Mouse (Mus musculus) MEL (cell line): ENCODE results near the gene Klhl22. TPM values are rescaled to one million over a fixed set of nuclear protein-coding genes. Genes with fewer than 3 reads are reported as not detected.

ENCODE experiments used
- DNase-seq: peaks from one replicate; pipeline ENCODE4 v3.0.0; 2011; ENCODE audit warnings: low read depth, low spot score
- H3K27ac ChIP-seq: 2 replicates; pipeline ENCODE4 v1.5.1; 2012; ENCODE audit warnings: low read depth, mild to moderate bottlenecking, control low read depth, low read length, moderate library complexity; ENCODE audit not compliant: control insufficient read depth
- H3K27me3 ChIP-seq, 2 experiments: fragments of 150-350 bp in 1 of 2; sonication (generic) in 1 of 2; 2 replicates each; pipeline ENCODE4 v1.6.1; 2012; ENCODE audit warnings: low read length in 2 of 2, mild to moderate bottlenecking in 2 of 2, improper control_type of control experiment in 1 of 2, moderate library complexity in 1 of 2; ENCODE audit not compliant: insufficient read depth in 2 of 2, control insufficient read depth in 1 of 2
- H3K36me3 ChIP-seq, 2 experiments: 2 replicates each; pipeline ENCODE4 v1.6.1; 2012 to 2014; ENCODE audit warnings: low read length in 2 of 2, improper control_type of control experiment in 1 of 2, inconsistent platforms in 1 of 2, mild to moderate bottlenecking in 1 of 2; ENCODE audit not compliant: insufficient read depth in 2 of 2, control insufficient read depth in 1 of 2
- H3K4me1 ChIP-seq, 2 experiments: fragments of 150-350 bp in 1 of 2; sonication (generic) in 1 of 2; 2 replicates each; pipeline ENCODE4 v1.6.1; 2012; ENCODE audit warnings: low read length in 2 of 2, improper control_type of control experiment in 1 of 2, mild to moderate bottlenecking in 1 of 2; ENCODE audit not compliant: insufficient read depth in 2 of 2, control insufficient read depth in 1 of 2
- H3K4me3 ChIP-seq, 2 experiments: fragments of 150-350 bp in 1 of 2; sonication (generic) in 1 of 2; 2 replicates each; pipeline ENCODE4 v1.5.1; 2012; ENCODE audit warnings: low read depth in 2 of 2, low read length in 2 of 2, mild to moderate bottlenecking in 2 of 2, moderate library complexity in 2 of 2, control low read depth in 1 of 2, improper control_type of control experiment in 1 of 2; ENCODE audit not compliant: control insufficient read depth in 1 of 2, insufficient read depth in 1 of 2
- H3K79me2 ChIP-seq: 2 replicates; pipeline ENCODE4 v1.6.1; 2012; ENCODE audit warnings: mild to moderate bottlenecking, low read length, moderate library complexity; ENCODE audit not compliant: control insufficient read depth, poor library complexity, insufficient read depth
- H3K9ac ChIP-seq: 2 replicates; pipeline ENCODE4 v1.6.1; 2012; ENCODE audit warnings: low read depth, mild to moderate bottlenecking, control low read depth, low read length, moderate library complexity; ENCODE audit not compliant: control insufficient read depth, poor library complexity, severe bottlenecking
- H3K9me3 ChIP-seq: fragments of 150-350 bp; sonication (generic); replicated peaks from 2 replicates; pipeline ENCODE4 v1.6.1; 2012; ENCODE audit warnings: mild to moderate bottlenecking, low read length, improper control_type of control experiment, moderate library complexity; ENCODE audit not compliant: insufficient read depth
- BHLHE40 ChIP-seq: IDR thresholded peaks from 2 replicates; pipeline ENCODE4 v1.6.1; 2012; ENCODE audit warnings: low read depth, mild to moderate bottlenecking, inconsistent platforms, low read length, improper control_type of control experiment, borderline replicate concordance
- ELF1 ChIP-seq: IDR thresholded peaks from 2 replicates; pipeline ENCODE4 v1.6.1; 2014; ENCODE audit warnings: low read depth, mild to moderate bottlenecking, inconsistent platforms, low read length, improper control_type of control experiment, moderate library complexity
- EP300 ChIP-seq, 2 experiments: IDR thresholded peaks; 2 replicates each; pipeline ENCODE4 v1.6.1; 2011; ENCODE audit warnings: improper control_type of control experiment in 2 of 2, low read length in 2 of 2, low read depth in 1 of 2, mild to moderate bottlenecking in 1 of 2
- ETS1 ChIP-seq: IDR thresholded peaks from 2 replicates; pipeline ENCODE4 v1.6.1; 2012; ENCODE audit warnings: low read depth, mild to moderate bottlenecking, inconsistent platforms, low read length, improper control_type of control experiment, moderate library complexity
- GATA1 ChIP-seq: IDR thresholded peaks from 2 replicates; pipeline ENCODE4 v1.6.1; 2011; ENCODE audit warnings: low read depth, low read length, improper control_type of control experiment
- HCFC1 ChIP-seq: IDR thresholded peaks from 2 replicates; pipeline ENCODE4 v1.6.1; 2012; ENCODE audit warnings: low read depth, mild to moderate bottlenecking, inconsistent platforms, low read length, improper control_type of control experiment, moderate library complexity
- KAT2A ChIP-seq: conservative IDR thresholded peaks from 2 replicates; pipeline ENCODE4 v1.6.1; 2012; ENCODE audit warnings: low read depth, low read length, improper control_type of control experiment, inconsistent platforms
- MAFK ChIP-seq: IDR thresholded peaks from 2 replicates; pipeline ENCODE4 v1.6.1; 2011; ENCODE audit warnings: low read depth, mild to moderate bottlenecking, low read length, improper control_type of control experiment, borderline replicate concordance
- MAZ ChIP-seq: IDR thresholded peaks from 2 replicates; pipeline ENCODE4 v1.6.1; 2012; ENCODE audit warnings: low read depth, mild to moderate bottlenecking, inconsistent platforms, low read length, improper control_type of control experiment
- MEF2A ChIP-seq: IDR thresholded peaks from 2 replicates; pipeline ENCODE4 v1.6.1; 2014; ENCODE audit warnings: low read depth, mild to moderate bottlenecking, inconsistent platforms, low read length, improper control_type of control experiment; ENCODE audit not compliant: poor library complexity, insufficient replicate concordance, severe bottlenecking; ENCODE audit errors: extremely low read depth
- MXI1 ChIP-seq: IDR thresholded peaks from 2 replicates; pipeline ENCODE4 v1.6.1; 2011; ENCODE audit warnings: mild to moderate bottlenecking, low read depth, low read length, improper control_type of control experiment
- MYC ChIP-seq: IDR thresholded peaks from 2 replicates; pipeline ENCODE4 v1.6.1; 2011; ENCODE audit warnings: low read depth, mild to moderate bottlenecking, low read length, improper control_type of control experiment, moderate library complexity
- NELFE ChIP-seq: IDR thresholded peaks from 2 replicates; pipeline ENCODE4 v1.6.1; 2011; ENCODE audit warnings: low read depth, low read length, improper control_type of control experiment
- POLR2AphosphoS5 ChIP-seq: IDR thresholded peaks from 2 replicates; pipeline ENCODE4 v1.6.1; 2012; ENCODE audit warnings: low read depth, borderline replicate concordance, mild to moderate bottlenecking, inconsistent platforms, low read length, moderate library complexity, mixed read lengths
- RAD21 ChIP-seq: IDR thresholded peaks from 2 replicates; pipeline ENCODE4 v1.6.1; 2011; ENCODE audit warnings: mild to moderate bottlenecking, low read depth, low read length, improper control_type of control experiment
- RCOR1 ChIP-seq: IDR thresholded peaks from 2 replicates; pipeline ENCODE4 v1.6.1; 2012; ENCODE audit warnings: low read depth, mild to moderate bottlenecking, inconsistent platforms, low read length, improper control_type of control experiment
- SMC3 ChIP-seq: IDR thresholded peaks from 2 replicates; pipeline ENCODE4 v1.6.1; 2011; ENCODE audit warnings: low read depth, low read length, improper control_type of control experiment
- TAL1 ChIP-seq: IDR thresholded peaks from 2 replicates; pipeline ENCODE4 v1.6.1; 2012; ENCODE audit warnings: mild to moderate bottlenecking, inconsistent platforms, low read length, moderate library complexity, mixed read lengths
- TBP ChIP-seq: IDR thresholded peaks from 2 replicates; pipeline ENCODE4 v1.8.0; 2011; ENCODE audit warnings: low read depth, low read length, improper control_type of control experiment
- TCF12 ChIP-seq: IDR thresholded peaks from 2 replicates; pipeline ENCODE4 v1.6.1; 2014; ENCODE audit warnings: low read depth, mild to moderate bottlenecking, inconsistent platforms, low read length, improper control_type of control experiment, moderate library complexity
- UBTF ChIP-seq: IDR thresholded peaks from 2 replicates; pipeline ENCODE4 v1.6.1; 2012; ENCODE audit warnings: low read depth, mild to moderate bottlenecking, inconsistent platforms, low read length, improper control_type of control experiment, moderate library complexity, borderline replicate concordance; ENCODE audit not compliant: insufficient read depth
- USF1 ChIP-seq: IDR thresholded peaks from 2 replicates; pipeline ENCODE4 v1.6.1; 2014; ENCODE audit warnings: low read depth, mild to moderate bottlenecking, inconsistent platforms, low read length, improper control_type of control experiment, moderate library complexity
- USF2 ChIP-seq, 2 experiments: IDR thresholded peaks; 2 replicates each; pipeline ENCODE4 v1.6.1; 2011 to 2012; ENCODE audit warnings: improper control_type of control experiment in 2 of 2, low read length in 2 of 2, borderline replicate concordance in 1 of 2, inconsistent platforms in 1 of 2, low read depth in 1 of 2, mild to moderate bottlenecking in 1 of 2; ENCODE audit not compliant: insufficient read depth in 1 of 2
- ZC3H11A ChIP-seq: IDR thresholded peaks from 2 replicates; pipeline ENCODE4 v1.6.1; 2012; ENCODE audit warnings: low read depth, mild to moderate bottlenecking, inconsistent platforms, low read length, improper control_type of control experiment
- ZMIZ1 ChIP-seq: IDR thresholded peaks from 2 replicates; pipeline ENCODE4 v1.6.1; 2012; ENCODE audit warnings: low read depth, mild to moderate bottlenecking, inconsistent platforms, low read length, improper control_type of control experiment, moderate library complexity
- polyA plus RNA-seq, 2 experiments: library from polyadenylated mRNA; stranded (reverse) in 1 of 2; unstranded in 1 of 2; fragments of >175 nt in 1 of 2; fragments of >200 nt in 1 of 2; gene quantifications; 2 replicates each; pipeline versions ENCODE4 v1.2.1 to v1.2.4; 2012; ENCODE audit warnings: low replicate concordance in 2 of 2, low read depth in 1 of 2; ENCODE audit not compliant: insufficient read length in 2 of 2, insufficient read depth in 1 of 2, missing spikeins in 1 of 2
- total RNA-seq: library from RNA; depleted of rRNA; stranded (reverse); fragments of 300-350 nt; gene quantifications from 2 replicates; pipeline ENCODE4 v1.2.3, GENCODE M21; 2012

The Klhl22 gene
- total and polyA plus RNA-seq, 3 experiments = 82.4 to 191 (median 97.0) TPM

DNA sequence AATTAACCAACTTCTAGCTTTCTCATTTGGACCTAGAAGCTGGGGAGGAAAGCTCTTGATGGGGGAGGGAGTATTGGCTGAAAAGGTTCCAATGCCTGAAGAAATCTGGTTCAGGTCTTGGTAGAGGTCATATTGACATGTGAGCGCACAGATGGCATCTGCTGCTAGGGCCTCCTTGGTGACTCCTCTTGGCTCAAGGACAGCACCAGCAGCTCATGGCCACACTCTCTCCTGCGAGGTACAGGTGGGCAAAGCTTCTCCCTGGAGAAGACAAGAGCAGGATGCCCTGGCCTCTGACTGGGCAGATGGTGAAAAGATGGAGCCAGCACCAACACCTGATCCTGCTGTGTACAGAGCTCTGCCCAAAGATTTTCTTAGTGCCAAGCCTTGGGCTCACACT lies 67.1 kb downstream of the Klhl22 start:
- Histone ChIP-seq H3K9ac (no peak overlapping the region), H3K79me2 (no peaks in the 10 kb centered on the region), H3K27ac (no peak overlapping the region), H3K4me1 (peaks cover 0 to 12% of the 10 kb centered on the region in 2 experiments; a peak in 2 of 4 replicates), H3K36me3 (peaks cover 0 to 2% of the 10 kb centered on the region in 2 experiments; a peak in 1 of 4 replicates), H3K27me3 (no peaks in the 10 kb centered on the region; a peak in 2 of 4 replicates), H3K9me3 (no peaks in the 10 kb centered on the region), H3K4me3 (no peak overlapping the region)
- no peak for TF ChIP-seq TBP
- TF ChIP-seq SMC3 = no peak
- no peak for TF ChIP-seq MAZ
- TF ChIP-seq TCF12 = no peak
- TF ChIP-seq POLR2AphosphoS5 = no peak
- TF ChIP-seq KAT2A = no peak
- TF ChIP-seq MYC = no peak
- TF ChIP-seq NELFE = no peak
- TF ChIP-seq BHLHE40 = no peak
- TF ChIP-seq USF1 = no peak
- no peak for TF ChIP-seq USF2 (IDR thresholded peaks at IDR 0.05; ENCODE audit: borderline replicate concordance in 1 of 2, insufficient read depth in 1 of 2, low read depth in 1 of 2, low read length in 2 of 2)
- no peak for TF ChIP-seq MEF2A
- no peak for DNase-seq

DNA sequence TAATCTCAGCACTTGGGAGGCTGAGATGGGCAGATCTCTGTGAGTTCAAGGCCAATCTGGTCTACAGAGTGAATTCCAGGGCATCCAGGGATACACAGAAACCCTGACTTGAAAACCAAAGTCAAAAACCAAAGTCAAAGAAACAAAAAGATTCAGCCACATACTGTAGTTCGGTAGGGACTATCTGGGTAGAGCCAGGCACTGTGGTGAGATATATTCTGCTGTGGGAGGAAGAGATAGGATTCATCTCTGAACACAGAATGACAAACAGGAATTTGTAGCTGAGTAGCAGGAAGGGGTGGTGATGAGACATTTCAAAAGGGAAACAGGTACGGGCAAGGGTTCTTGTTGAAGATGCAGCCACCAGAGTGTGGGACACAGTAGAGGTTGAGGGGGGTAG lies 68.8 kb downstream of the Klhl22 start:
- Histone ChIP-seq H3K27ac (no peak overlapping the region), H3K9ac (no peak overlapping the region), H3K27me3 (no peaks in the 10 kb centered on the region; a peak in 2 of 4 replicates), H3K79me2 (no peaks in the 10 kb centered on the region), H3K9me3 (no peaks in the 10 kb centered on the region), H3K4me3 (no peak overlapping the region), H3K4me1 (peaks cover 0 to 12% of the 10 kb centered on the region in 2 experiments; a peak in 2 of 4 replicates), H3K36me3 (peaks cover 0 to 2% of the 10 kb centered on the region in 2 experiments; a peak in 1 of 4 replicates)
- TF ChIP-seq RCOR1 = peak; percentile 100
- no peak for TF ChIP-seq RAD21
- TF ChIP-seq ZC3H11A = no peak
- TF ChIP-seq MXI1 = peak; percentile 64; the same call in 1 of the 2 replicates
- TF ChIP-seq BHLHE40 = peak; percentile 64; the same call in 1 of the 2 replicates
- peak; percentile 95 for TF ChIP-seq TCF12
- TF ChIP-seq MAFK = peak; percentile 55; the same call in 1 of the 2 replicates
- TF ChIP-seq UBTF = no peak
- TF ChIP-seq POLR2AphosphoS5 = no peak
- TF ChIP-seq ETS1 = peak; percentile 52; the same call in 1 of the 2 replicates
- peak; percentile 81 to 90 for TF ChIP-seq EP300 (IDR thresholded peaks at IDR 0.05; ENCODE audit: low read depth in 1 of 2, low read length in 2 of 2)
- no peak for TF ChIP-seq MYC
- TF ChIP-seq ZMIZ1 = no peak
- no peak for TF ChIP-seq HCFC1
- peak; percentile 78 for TF ChIP-seq TAL1
- peak; percentile 92 for TF ChIP-seq GATA1
- TF ChIP-seq ELF1 = no peak
- 0 out of 2 replicates have a peak, but pooled peaks have one; percentile 31 for TF ChIP-seq TBP
- peak; percentile 73 for DNase-seq
